Mouse (Mus musculus) kidney, embryonic 15.5 days (tissue): ENCODE data around the gene Hist1h4i. TPM values are rescaled to one million over a fixed set of nuclear protein-coding genes. Genes with fewer than 3 reads are reported as not detected.
A peak's percentile ranks its signal among the peaks of the same experiment; 100 is the strongest.
"Not testable (repeated sequence)": the region's sequence is repeated elsewhere in the genome, so short reads cannot be mapped to it uniquely, and the experiment has no call there.

Experiments used
- ATAC-seq: fragments of 200-750 bp; cut with Nextera tagmentation; replicated peaks from 2 replicates; pipeline ENCODE4 v1.8.0; 2017; ENCODE audit warnings: moderate TSS enrichment; ENCODE audit not compliant: low FRiP score
- H3K27ac ChIP-seq: fragments of 300-500 bp; sonication (generic); 2 replicates; pipeline ENCODE4 v1.5.1; 2015; ENCODE audit warnings: mild to moderate bottlenecking, inconsistent platforms
- H3K27me3 ChIP-seq: fragments of 300-500 bp; sonication (generic); 2 replicates; pipeline ENCODE4 v1.6.1; 2015; ENCODE audit warnings: inconsistent platforms
- H3K36me3 ChIP-seq: fragments of 300-500 bp; sonication (generic); 2 replicates; pipeline ENCODE4 v1.6.1; 2015; ENCODE audit warnings: inconsistent platforms
- H3K4me1 ChIP-seq: fragments of 300-500 bp; sonication (generic); 2 replicates; pipeline ENCODE4 v1.6.1; 2015; ENCODE audit warnings: inconsistent platforms
- H3K4me2 ChIP-seq: fragments of 300-500 bp; sonication (generic); 2 replicates; pipeline ENCODE4 v1.6.1; 2015; ENCODE audit warnings: moderate library complexity, mild to moderate bottlenecking, inconsistent platforms
- H3K4me3 ChIP-seq: fragments of 300-500 bp; sonication (generic); replicated peaks from 2 replicates; pipeline ENCODE4 v1.5.1; 2015; ENCODE audit warnings: mild to moderate bottlenecking, inconsistent platforms
- H3K9ac ChIP-seq: fragments of 300-500 bp; sonication (generic); 2 replicates; pipeline ENCODE4 v1.6.1; 2015; ENCODE audit warnings: mild to moderate bottlenecking, inconsistent platforms
- H3K9me3 ChIP-seq: fragments of 300-500 bp; sonication (generic); replicated peaks from 2 replicates; pipeline ENCODE4 v1.6.1; 2016; ENCODE audit warnings: inconsistent platforms
- WGBS: fragments of 180-500 bp; shearing (Covaris S2); methylation state at CpG from one replicate; pipeline ENCODE4 v1.1.7; 2015; ENCODE audit warnings: mixed read lengths; 5-methylcytosine and 5-hydroxymethylcytosine counted together
- polyA plus RNA-seq: library from polyadenylated mRNA; unstranded; fragments of >200 nt; fragmentation: Nextera tagmentation; extraction: Ambion mirVana; gene quantifications from 2 replicates; pipeline ENCODE4 v1.2.1, GENCODE M21; 2015

Gene Hist1h4i
- polyA plus RNA-seq, 1 experiment from 2014 or later: 30.5 TPM

GRCm38 (mm10) chr13:22035267-22036148, 5.7 kb downstream of the Hist1h4i start, which contains the start of the genes Hist1h2ah and Hist1h2bk:
TSS of gene Hist1h2ah (minus strand) at chr13:22035568.
TSS of gene Hist1h2bk (plus strand) at chr13:22035870.
- not testable (repeated sequence) for H3K36me3 ChIP-seq, H3K9me3 ChIP-seq, H3K27me3 ChIP-seq
- Histone ChIP-seq H3K4me1 (peaks cover 38% of the 10 kb centered on the region), H3K9ac (peak within 1 kb of the TSS; percentile 55), H3K4me3 (peak within 1 kb of the TSS; percentile 45), H3K27ac (peak within 1 kb of the TSS; percentile 94), H3K4me2 (peak within 1 kb of the TSS; percentile 59)
- ATAC-seq: peak; percentile 98
- WGBS: under 1% methylated on average over 24 of the region's 69 CpGs

GRCm38 (mm10) chr13:22034443-22035266, 6.5 kb downstream of the Hist1h4i start:
- no peak for ATAC-seq
- Histone ChIP-seq H3K4me2 (peak overlapping the region; percentile 59), H3K9me3 (no peaks in the 10 kb centered on the region), H3K36me3 (no peaks in the 10 kb centered on the region), H3K4me1 (peaks cover 34% of the 10 kb centered on the region), H3K27ac (peak overlapping the region; percentile 92), H3K9ac (peak overlapping the region; percentile 55), H3K27me3 (no peaks in the 10 kb centered on the region), H3K4me3 (peak overlapping the region; percentile 45)
- under 1% methylated on average over 14 of the region's 14 CpGs for WGBS

- H3K4me1 ChIP-seq: peaks cover 38% of the 10 kb centered on the region
- H3K9ac ChIP-seq: peak overlapping the region; percentile 55
- no peak for ATAC-seq
- no peaks in the 10 kb centered on the region for H3K36me3 ChIP-seq
- 40% methylated on average over 5 of the region's 5 CpGs for WGBS
- peak overlapping the region; percentile 45 for H3K4me3 ChIP-seq
- H3K27ac ChIP-seq: peak overlapping the region; percentile 92
- H3K27me3 ChIP-seq: no peaks in the 10 kb centered on the region
- no peaks in the 10 kb centered on the region for H3K9me3 ChIP-seq
- H3K4me2 ChIP-seq: peak overlapping the region; percentile 59
Measured at GRCm38 (mm10) chr13:22033741-22034442, 7.3 kb downstream of the Hist1h4i start.

- Histone ChIP-seq H3K27me3 (no peaks in the 10 kb centered on the region), H3K4me3 (no peak overlapping the region), H3K9ac (no peak overlapping the region), H3K9me3 (no peaks in the 10 kb centered on the region), H3K27ac (no peak overlapping the region), H3K36me3 (no peaks in the 10 kb centered on the region), H3K4me1 (peaks cover 37% of the 10 kb centered on the region), H3K4me2 (no peak overlapping the region)
- ATAC-seq: no peak
- WGBS: 13% methylated on average over 4 of the region's 4 CpGs
Measured at GRCm38 (mm10) chr13:22030493-22030892, 10.7 kb downstream of the Hist1h4i start.

- H3K4me2 ChIP-seq: peak overlapping the region; percentile 65; the same call in 1 of the 2 replicates
- ATAC-seq: no peak
- no peak overlapping the region for H3K4me3 ChIP-seq
- H3K4me1 ChIP-seq: peaks cover 37% of the 10 kb centered on the region
- H3K9ac ChIP-seq: no peak overlapping the region
- H3K27me3 ChIP-seq: no peaks in the 10 kb centered on the region
- WGBS: 40% methylated on average over 8 of the region's 8 CpGs
- no peaks in the 10 kb centered on the region for H3K36me3 ChIP-seq
- no peak overlapping the region for H3K27ac ChIP-seq
- no peaks in the 10 kb centered on the region for H3K9me3 ChIP-seq
Measured at GRCm38 (mm10) chr13:22029928-22030327, 11.2 kb downstream of the Hist1h4i start.

GRCm38 (mm10) chr13:22028673-22029460, 12.3 kb downstream of the Hist1h4i start:
- H3K4me2 ChIP-seq: peak overlapping the region; percentile 65
- no peaks in the 10 kb centered on the region for H3K36me3 ChIP-seq
- ATAC-seq: peak; percentile 78
- peak overlapping the region; percentile 53 for H3K4me3 ChIP-seq
- peak overlapping the region; percentile 43; the same call in 1 of the 2 replicates for H3K9ac ChIP-seq
- 1% methylated on average over 40 of the region's 40 CpGs for WGBS
- H3K27me3 ChIP-seq: no peaks in the 10 kb centered on the region
- peak overlapping the region; percentile 86 for H3K27ac ChIP-seq
- H3K9me3 ChIP-seq: no peaks in the 10 kb centered on the region
- peaks cover 28% of the 10 kb centered on the region for H3K4me1 ChIP-seq

- Histone ChIP-seq H3K36me3 (no peaks in the 10 kb centered on the region), H3K9me3 (no peaks in the 10 kb centered on the region), H3K27ac (peak overlapping the region; percentile 67; the same call in 1 of the 2 replicates), H3K4me3 (peak overlapping the region; percentile 59), H3K27me3 (no peaks in the 10 kb centered on the region), H3K9ac (peak overlapping the region; percentile 49), H3K4me2 (peak overlapping the region; percentile 71), H3K4me1 (peaks cover 23% of the 10 kb centered on the region)
- 1% methylated on average over 35 of the region's 35 CpGs for WGBS
- ATAC-seq: no peak
Measured at GRCm38 (mm10) chr13:22026058-22027031, 14.8 kb downstream of the Hist1h4i start.

- Histone ChIP-seq H3K4me2 (peak overlapping the region; percentile 79), H3K27me3 (peaks cover 25% of the 10 kb centered on the region), H3K4me1 (peaks cover 12% of the 10 kb centered on the region; the same call in 1 of the 2 replicates), H3K4me3 (peak overlapping the region; percentile 55), H3K36me3 (no peaks in the 10 kb centered on the region), H3K9me3 (no peaks in the 10 kb centered on the region), H3K27ac (no peak overlapping the region; the same call in 1 of the 2 replicates), H3K9ac (peak overlapping the region; percentile 30)
- peak; percentile 55 for ATAC-seq
- WGBS: under 1% methylated on average over 9 of the region's 9 CpGs
Measured at GRCm38 (mm10) chr13:22022241-22022640, 18.9 kb downstream of the Hist1h4i start.

GRCm38 (mm10) chr13:22021581-22021980, 19.6 kb downstream of the Hist1h4i start:
- ATAC-seq: peak; percentile 41; the same call in 1 of the 2 replicates
- Histone ChIP-seq H3K4me3 (peak overlapping the region; percentile 55), H3K9ac (peak overlapping the region; percentile 30), H3K27me3 (peaks cover 25% of the 10 kb centered on the region), H3K36me3 (no peaks in the 10 kb centered on the region), H3K4me1 (peaks cover 12% of the 10 kb centered on the region; the same call in 1 of the 2 replicates), H3K9me3 (no peaks in the 10 kb centered on the region), H3K4me2 (peak overlapping the region; percentile 79), H3K27ac (no peak overlapping the region; the same call in 1 of the 2 replicates)
- under 1% methylated on average over 11 of the region's 11 CpGs for WGBS

- under 1% methylated on average over 8 of the region's 8 CpGs for WGBS
- Histone ChIP-seq H3K4me3 (peak overlapping the region; percentile 55), H3K9ac (peak overlapping the region; percentile 30), H3K4me1 (peaks cover 9% of the 10 kb centered on the region; the same call in 1 of the 2 replicates), H3K36me3 (no peaks in the 10 kb centered on the region), H3K27me3 (peaks cover 31% of the 10 kb centered on the region), H3K27ac (no peak overlapping the region), H3K9me3 (no peaks in the 10 kb centered on the region), H3K4me2 (peak overlapping the region; percentile 79)
- peak; percentile 82 for ATAC-seq
Measured at GRCm38 (mm10) chr13:22020901-22021339, 20.2 kb downstream of the Hist1h4i start.
